Mouse (Mus musculus) MEL (cell line): Measurements from ENCODE around the gene Dtx3l. TPM values are rescaled to one million over a fixed set of nuclear protein-coding genes. Genes with fewer than 3 reads are reported as not detected.

Experiments
- DNase-seq: peaks from one replicate; pipeline ENCODE4 v3.0.0; 2011; ENCODE audit warnings: low read depth, low spot score
- H3K27ac ChIP-seq: 2 replicates; pipeline ENCODE4 v1.5.1; 2012; ENCODE audit warnings: low read depth, mild to moderate bottlenecking, control low read depth, low read length, moderate library complexity; ENCODE audit not compliant: control insufficient read depth
- H3K27me3 ChIP-seq, 2 experiments: fragments of 150-350 bp in 1 of 2; sonication (generic) in 1 of 2; 2 replicates each; pipeline ENCODE4 v1.6.1; 2012; ENCODE audit warnings: low read length in 2 of 2, mild to moderate bottlenecking in 2 of 2, improper control_type of control experiment in 1 of 2, moderate library complexity in 1 of 2; ENCODE audit not compliant: insufficient read depth in 2 of 2, control insufficient read depth in 1 of 2
- H3K36me3 ChIP-seq, 2 experiments: 2 replicates each; pipeline ENCODE4 v1.6.1; 2012 to 2014; ENCODE audit warnings: low read length in 2 of 2, improper control_type of control experiment in 1 of 2, inconsistent platforms in 1 of 2, mild to moderate bottlenecking in 1 of 2; ENCODE audit not compliant: insufficient read depth in 2 of 2, control insufficient read depth in 1 of 2
- H3K4me1 ChIP-seq, 2 experiments: fragments of 150-350 bp in 1 of 2; sonication (generic) in 1 of 2; 2 replicates each; pipeline ENCODE4 v1.6.1; 2012; ENCODE audit warnings: low read length in 2 of 2, improper control_type of control experiment in 1 of 2, mild to moderate bottlenecking in 1 of 2; ENCODE audit not compliant: insufficient read depth in 2 of 2, control insufficient read depth in 1 of 2
- H3K4me3 ChIP-seq, 2 experiments: fragments of 150-350 bp in 1 of 2; sonication (generic) in 1 of 2; 2 replicates each; pipeline ENCODE4 v1.5.1; 2012; ENCODE audit warnings: low read depth in 2 of 2, low read length in 2 of 2, mild to moderate bottlenecking in 2 of 2, moderate library complexity in 2 of 2, control low read depth in 1 of 2, improper control_type of control experiment in 1 of 2; ENCODE audit not compliant: control insufficient read depth in 1 of 2, insufficient read depth in 1 of 2
- H3K79me2 ChIP-seq: 2 replicates; pipeline ENCODE4 v1.6.1; 2012; ENCODE audit warnings: mild to moderate bottlenecking, low read length, moderate library complexity; ENCODE audit not compliant: control insufficient read depth, poor library complexity, insufficient read depth
- H3K9ac ChIP-seq: 2 replicates; pipeline ENCODE4 v1.6.1; 2012; ENCODE audit warnings: low read depth, mild to moderate bottlenecking, control low read depth, low read length, moderate library complexity; ENCODE audit not compliant: control insufficient read depth, poor library complexity, severe bottlenecking
- H3K9me3 ChIP-seq: fragments of 150-350 bp; sonication (generic); replicated peaks from 2 replicates; pipeline ENCODE4 v1.6.1; 2012; ENCODE audit warnings: mild to moderate bottlenecking, low read length, improper control_type of control experiment, moderate library complexity; ENCODE audit not compliant: insufficient read depth
- BHLHE40 ChIP-seq: IDR thresholded peaks from 2 replicates; pipeline ENCODE4 v1.6.1; 2012; ENCODE audit warnings: low read depth, mild to moderate bottlenecking, inconsistent platforms, low read length, improper control_type of control experiment, borderline replicate concordance
- CHD1 ChIP-seq: IDR thresholded peaks from 2 replicates; pipeline ENCODE4 v1.6.1; 2012; ENCODE audit warnings: low read depth, mild to moderate bottlenecking, inconsistent platforms, low read length, improper control_type of control experiment
- CTCF ChIP-seq, 3 experiments: IDR thresholded peaks in 2 of 3; conservative IDR thresholded peaks in 1 of 3; 2 replicates each; pipeline ENCODE4 v1.5.1; 2011 to 2012; ENCODE audit warnings: low read length in 3 of 3, low read depth in 2 of 3, mild to moderate bottlenecking in 2 of 3, improper control_type of control experiment in 1 of 3, inconsistent platforms in 1 of 3, mixed read lengths in 1 of 3, moderate library complexity in 1 of 3; ENCODE audit not compliant: control insufficient read depth in 1 of 3, insufficient read depth in 1 of 3, poor library complexity in 1 of 3, severe bottlenecking in 1 of 3
- ELF1 ChIP-seq: IDR thresholded peaks from 2 replicates; pipeline ENCODE4 v1.6.1; 2014; ENCODE audit warnings: low read depth, mild to moderate bottlenecking, inconsistent platforms, low read length, improper control_type of control experiment, moderate library complexity
- EP300 ChIP-seq, 2 experiments: IDR thresholded peaks; 2 replicates each; pipeline ENCODE4 v1.6.1; 2011; ENCODE audit warnings: improper control_type of control experiment in 2 of 2, low read length in 2 of 2, low read depth in 1 of 2, mild to moderate bottlenecking in 1 of 2
- GATA1 ChIP-seq: IDR thresholded peaks from 2 replicates; pipeline ENCODE4 v1.6.1; 2011; ENCODE audit warnings: low read depth, low read length, improper control_type of control experiment
- JUND ChIP-seq: IDR thresholded peaks from 2 replicates; pipeline ENCODE4 v1.6.1; 2011; ENCODE audit warnings: low read depth, mild to moderate bottlenecking, improper control_type of control experiment, low read length
- KAT2A ChIP-seq: conservative IDR thresholded peaks from 2 replicates; pipeline ENCODE4 v1.6.1; 2012; ENCODE audit warnings: low read depth, low read length, improper control_type of control experiment, inconsistent platforms
- MAFK ChIP-seq: IDR thresholded peaks from 2 replicates; pipeline ENCODE4 v1.6.1; 2011; ENCODE audit warnings: low read depth, mild to moderate bottlenecking, low read length, improper control_type of control experiment, borderline replicate concordance
- MEF2A ChIP-seq: IDR thresholded peaks from 2 replicates; pipeline ENCODE4 v1.6.1; 2014; ENCODE audit warnings: low read depth, mild to moderate bottlenecking, inconsistent platforms, low read length, improper control_type of control experiment; ENCODE audit not compliant: poor library complexity, insufficient replicate concordance, severe bottlenecking; ENCODE audit errors: extremely low read depth
- MYB ChIP-seq: IDR thresholded peaks from 2 replicates; pipeline ENCODE4 v1.6.1; 2011; ENCODE audit warnings: mild to moderate bottlenecking, low read depth, low read length, improper control_type of control experiment
- NELFE ChIP-seq: IDR thresholded peaks from 2 replicates; pipeline ENCODE4 v1.6.1; 2011; ENCODE audit warnings: low read depth, low read length, improper control_type of control experiment
- NRF1 ChIP-seq: IDR thresholded peaks from 2 replicates; pipeline ENCODE4 v1.6.1; 2014; ENCODE audit warnings: low read depth, mild to moderate bottlenecking, inconsistent platforms, low read length, improper control_type of control experiment, moderate library complexity; ENCODE audit not compliant: poor library complexity, insufficient read depth, severe bottlenecking
- RAD21 ChIP-seq: IDR thresholded peaks from 2 replicates; pipeline ENCODE4 v1.6.1; 2011; ENCODE audit warnings: mild to moderate bottlenecking, low read depth, low read length, improper control_type of control experiment
- SMC3 ChIP-seq: IDR thresholded peaks from 2 replicates; pipeline ENCODE4 v1.6.1; 2011; ENCODE audit warnings: low read depth, low read length, improper control_type of control experiment
- TBP ChIP-seq: IDR thresholded peaks from 2 replicates; pipeline ENCODE4 v1.8.0; 2011; ENCODE audit warnings: low read depth, low read length, improper control_type of control experiment
- TCF12 ChIP-seq: IDR thresholded peaks from 2 replicates; pipeline ENCODE4 v1.6.1; 2014; ENCODE audit warnings: low read depth, mild to moderate bottlenecking, inconsistent platforms, low read length, improper control_type of control experiment, moderate library complexity
- UBTF ChIP-seq: IDR thresholded peaks from 2 replicates; pipeline ENCODE4 v1.6.1; 2012; ENCODE audit warnings: low read depth, mild to moderate bottlenecking, inconsistent platforms, low read length, improper control_type of control experiment, moderate library complexity, borderline replicate concordance; ENCODE audit not compliant: insufficient read depth
- USF1 ChIP-seq: IDR thresholded peaks from 2 replicates; pipeline ENCODE4 v1.6.1; 2014; ENCODE audit warnings: low read depth, mild to moderate bottlenecking, inconsistent platforms, low read length, improper control_type of control experiment, moderate library complexity
- USF2 ChIP-seq, 2 experiments: IDR thresholded peaks; 2 replicates each; pipeline ENCODE4 v1.6.1; 2011 to 2012; ENCODE audit warnings: improper control_type of control experiment in 2 of 2, low read length in 2 of 2, borderline replicate concordance in 1 of 2, inconsistent platforms in 1 of 2, low read depth in 1 of 2, mild to moderate bottlenecking in 1 of 2; ENCODE audit not compliant: insufficient read depth in 1 of 2
- ZC3H11A ChIP-seq: IDR thresholded peaks from 2 replicates; pipeline ENCODE4 v1.6.1; 2012; ENCODE audit warnings: low read depth, mild to moderate bottlenecking, inconsistent platforms, low read length, improper control_type of control experiment
- ZMIZ1 ChIP-seq: IDR thresholded peaks from 2 replicates; pipeline ENCODE4 v1.6.1; 2012; ENCODE audit warnings: low read depth, mild to moderate bottlenecking, inconsistent platforms, low read length, improper control_type of control experiment, moderate library complexity
- ZNF384 ChIP-seq: IDR thresholded peaks from 2 replicates; pipeline ENCODE4 v1.6.1; 2012; ENCODE audit warnings: low read depth, mild to moderate bottlenecking, inconsistent platforms, low read length, improper control_type of control experiment
- polyA plus RNA-seq, 2 experiments: library from polyadenylated mRNA; stranded (reverse) in 1 of 2; unstranded in 1 of 2; fragments of >175 nt in 1 of 2; fragments of >200 nt in 1 of 2; gene quantifications; 2 replicates each; pipeline versions ENCODE4 v1.2.1 to v1.2.4; 2012; ENCODE audit warnings: low replicate concordance in 2 of 2, low read depth in 1 of 2; ENCODE audit not compliant: insufficient read length in 2 of 2, insufficient read depth in 1 of 2, missing spikeins in 1 of 2
- total RNA-seq: library from RNA; depleted of rRNA; stranded (reverse); fragments of 300-350 nt; gene quantifications from 2 replicates; pipeline ENCODE4 v1.2.3, GENCODE M21; 2012

Dtx3l gene
- total and polyA plus RNA-seq, 3 experiments, result 3.9 to 6.0 TPM; not detected in 1

- no peaks in the 10 kb centered on the region; a peak in 2 of 4 replicates for H3K36me3 ChIP-seq
- no peak for DNase-seq
- no peak overlapping the region for H3K9ac ChIP-seq
- no peaks in the 10 kb centered on the region for H3K9me3 ChIP-seq
- no peaks in the 10 kb centered on the region for H3K27me3 ChIP-seq
- no peak overlapping the region for H3K27ac ChIP-seq
- no peaks in the 10 kb centered on the region for H3K79me2 ChIP-seq
- no peaks in the 10 kb centered on the region; a peak in 1 of 4 replicates for H3K4me1 ChIP-seq
- H3K4me3 ChIP-seq, result no peak overlapping the region
- TF ChIP-seq USF2 (IDR thresholded peaks at IDR 0.05; ENCODE audit: borderline replicate concordance in 1 of 2, insufficient read depth in 1 of 2, low read depth in 1 of 2, low read length in 2 of 2) (no peak), MEF2A (0 out of 2 replicates have a peak, but pooled peaks have one; percentile 19)
Measured at GRCm38 (mm10) chr16:35949264-35949663, 10.3 kb upstream of the Dtx3l start.

- peaks cover 7% of the 10 kb centered on the region; the same call in 1 of the 2 replicates for H3K79me2 ChIP-seq
- H3K9me3 ChIP-seq, result no peaks in the 10 kb centered on the region
- no peak overlapping the region for H3K9ac ChIP-seq
- H3K27me3 ChIP-seq, result no peaks in the 10 kb centered on the region
- H3K36me3 ChIP-seq, result peaks cover 0 to 4% of the 10 kb centered on the region in 2 experiments; a peak in 1 of 4 replicates
- H3K4me3 ChIP-seq, result no peak overlapping the region
- H3K4me1 ChIP-seq, result peaks cover 0 to 8% of the 10 kb centered on the region in 2 experiments; a peak in 2 of 4 replicates
- H3K27ac ChIP-seq, result no peak overlapping the region
- TF ChIP-seq USF2 (IDR thresholded peaks at IDR 0.05; ENCODE audit: borderline replicate concordance in 1 of 2, insufficient read depth in 1 of 2, low read depth in 1 of 2, low read length in 2 of 2) (no peak), USF1 (0 out of 2 replicates have a peak, but pooled peaks have one; percentile 14), CTCF (IDR thresholded peaks at IDR 0.05 in 2 of 3, conservative IDR thresholded peaks at IDR 0.05 in 1 of 3; ENCODE audit: control insufficient read depth in 1 of 3, insufficient read depth in 1 of 3, low read depth in 2 of 3, low read length in 3 of 3, poor library complexity in 1 of 3, severe bottlenecking in 1 of 3) (peak; percentile 49 to 81 (median 64)), GATA1 (no peak), NELFE (no peak), RAD21 (peak; percentile 26), SMC3 (peak; percentile 42; the same call in 1 of the 2 replicates), ELF1 (peak; percentile 46; the same call in 1 of the 2 replicates), BHLHE40 (no peak)
- TF ChIP-seq, all 39 proteins: peak for 5
- peak; percentile 68 for DNase-seq
Measured at GRCm38 (mm10) chr16:35941382-35941781, 2.4 kb upstream of the Dtx3l start.

GRCm38 (mm10) chr16:35939690-35940089 lies 739 bp upstream of the Dtx3l start:
- H3K4me3 ChIP-seq, result peak overlapping the region; percentile 97 to 99
- peak; percentile 98 for DNase-seq
- peaks cover 0 to 4% of the 10 kb centered on the region in 2 experiments; a peak in 1 of 4 replicates for H3K36me3 ChIP-seq
- peak overlapping the region; percentile 92 for H3K9ac ChIP-seq
- peaks cover 7% of the 10 kb centered on the region; the same call in 1 of the 2 replicates for H3K79me2 ChIP-seq
- H3K9me3 ChIP-seq, result no peaks in the 10 kb centered on the region
- no peaks in the 10 kb centered on the region for H3K27me3 ChIP-seq
- peak overlapping the region; percentile 53 for H3K27ac ChIP-seq
- H3K4me1 ChIP-seq, result peaks cover 0 to 8% of the 10 kb centered on the region in 2 experiments; a peak in 2 of 4 replicates
- TF ChIP-seq USF1 (peak; percentile 92), TCF12 (peak; percentile 50; the same call in 1 of the 2 replicates), ZC3H11A (no peak), ELF1 (peak; percentile 57), JUND (no peak), ZMIZ1 (peak; percentile 91), CHD1 (no peak), EP300 (IDR thresholded peaks at IDR 0.05; ENCODE audit: low read depth in 1 of 2, low read length in 2 of 2) (no peak), TBP (peak; percentile 98), KAT2A (no peak; the same call in 1 of the 2 replicates), NRF1 (no peak), MYB (no peak), MAFK (no peak), UBTF (no peak), ZNF384 (no peak), SMC3 (peak; percentile 51)
